Mouse (Mus musculus): ENCODE data around the gene Vrk1.

DNA sequence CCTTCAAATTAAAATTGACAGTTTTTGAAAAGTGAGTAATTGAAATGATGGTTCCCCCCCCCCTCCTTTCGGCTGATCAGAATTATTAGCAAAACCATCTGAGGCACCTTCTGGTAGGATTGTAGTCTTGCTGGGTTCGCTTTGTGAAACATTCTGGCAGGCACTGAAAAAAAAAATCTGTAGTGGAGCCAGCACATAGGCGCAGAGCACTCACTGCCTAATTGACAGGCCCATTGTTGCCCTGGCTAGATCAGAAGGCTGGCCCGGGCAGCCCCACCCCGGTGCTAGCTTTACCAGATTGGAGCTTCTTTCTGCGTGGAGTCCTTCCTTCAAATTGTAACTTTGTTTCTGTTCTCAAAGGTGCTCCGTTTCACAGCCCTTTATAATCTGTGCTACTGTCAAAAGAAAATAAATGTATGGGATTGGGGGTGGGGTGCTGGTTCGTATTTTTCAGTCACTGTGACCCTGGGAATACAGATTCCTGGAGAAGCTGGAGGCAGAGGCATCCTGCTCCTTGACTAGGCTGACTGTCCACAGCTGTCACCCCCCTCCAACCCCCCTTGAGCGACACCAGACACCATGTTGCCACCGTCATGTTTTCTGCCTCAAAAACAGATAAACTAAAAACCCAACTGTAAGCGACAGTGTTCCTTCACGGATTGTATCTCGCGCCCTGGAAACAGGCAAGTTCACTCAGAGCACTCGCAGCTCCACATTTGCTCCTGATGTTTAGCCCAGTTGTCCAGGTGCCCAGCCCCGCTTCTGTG lies 72.3 kb downstream of the Vrk1 start:
- TF ChIP-seq CTCF (IDR thresholded peaks at IDR 0.05; ENCODE audit: control insufficient read depth, insufficient read depth, insufficient replicate concordance, low read depth, low read length) (no peak), POLR2A (IDR thresholded peaks at IDR 0.05; ENCODE audit: control insufficient read depth, low read depth, low read length) (no peak)

All from testis, adult 2 months (tissue).